Mouse (Mus musculus): ENCODE results near the gene Arid1b. TPM values are rescaled to one million over a fixed set of nuclear protein-coding genes. Genes with fewer than 3 reads are reported as not detected.
"Not testable (repeated sequence)": the region's sequence is repeated elsewhere in the genome, so short reads cannot be mapped to it uniquely, and the experiment has no call there.

Gene Arid1b
- polyA plus RNA-seq, 1 experiment from 2014 or later = 4.8 TPM

GRCm38 (mm10) chr17:5084139-5084538, 90.0 kb downstream of the Arid1b start:
- no peaks in the 10 kb centered on the region for H3K27me3 ChIP-seq (replicated peaks; ENCODE audit: control insufficient read depth, insufficient read depth, low read length)

GRCm38 (mm10) chr17:5085004-5085403, 90.9 kb downstream of the Arid1b start:
- Histone ChIP-seq H3K4me2 (replicated peaks; ENCODE audit: low read depth) (no peak overlapping the region), H3K36me3 (ENCODE audit: control insufficient read depth, insufficient read depth) (no peaks in the 10 kb centered on the region; the same call in 1 of the 2 replicates), H3K9me3 (ENCODE audit: control insufficient read depth) (no peaks in the 10 kb centered on the region), H3K4me1 (replicated peaks; ENCODE audit: control insufficient read depth, insufficient read depth, low read length) (peaks cover 9% of the 10 kb centered on the region), H3K27ac (ENCODE audit: low read depth, low read length) (no peak overlapping the region), H3K4me3 (ENCODE audit: low read depth, low read length) (no peak overlapping the region), H3K27me3 (replicated peaks; ENCODE audit: control insufficient read depth, insufficient read depth, low read length) (no peaks in the 10 kb centered on the region), H3K9ac (ENCODE audit: low read depth, low read length) (no peak overlapping the region)
- no peak for ATAC-seq
- WGBS = 51% methylated on average over 6 of the region's 6 CpGs
- no peak for TF ChIP-seq CTCF (IDR thresholded peaks at IDR 0.05; ENCODE audit: low read depth)

More at GRCm38 (mm10) chr17:5084139-5084538, 90.0 kb downstream of the Arid1b start:
- no peak for ATAC-seq
- no peak for TF ChIP-seq CTCF (IDR thresholded peaks at IDR 0.05; ENCODE audit: low read depth)
- Histone ChIP-seq H3K36me3 (ENCODE audit: control insufficient read depth, insufficient read depth) (no peaks in the 10 kb centered on the region; the same call in 1 of the 2 replicates), H3K9me3 (ENCODE audit: control insufficient read depth) (no peaks in the 10 kb centered on the region), H3K27ac (ENCODE audit: low read depth, low read length) (no peak overlapping the region), H3K9ac (ENCODE audit: low read depth, low read length) (no peak overlapping the region), H3K4me2 (replicated peaks; ENCODE audit: low read depth) (no peak overlapping the region), H3K4me3 (ENCODE audit: low read depth, low read length) (no peak overlapping the region), H3K4me1 (replicated peaks; ENCODE audit: control insufficient read depth, insufficient read depth, low read length) (peaks cover 4% of the 10 kb centered on the region)
- 70% methylated on average over 8 of the region's 8 CpGs for WGBS

- Histone ChIP-seq H3K9ac (ENCODE audit: low read depth, low read length) (no peak overlapping the region), H3K27me3 (replicated peaks; ENCODE audit: control insufficient read depth, insufficient read depth, low read length) (no peaks in the 10 kb centered on the region), H3K4me1 (replicated peaks; ENCODE audit: control insufficient read depth, insufficient read depth, low read length) (peaks cover 13% of the 10 kb centered on the region), H3K27ac (ENCODE audit: low read depth, low read length) (no peak overlapping the region; the same call in 1 of the 2 replicates), H3K4me3 (ENCODE audit: low read depth, low read length) (no peak overlapping the region), H3K4me2 (replicated peaks; ENCODE audit: low read depth) (no peak overlapping the region), H3K36me3 (ENCODE audit: control insufficient read depth, insufficient read depth) (no peaks in the 10 kb centered on the region; the same call in 1 of the 2 replicates), H3K9me3 (ENCODE audit: control insufficient read depth) (no peaks in the 10 kb centered on the region)
- TF ChIP-seq CTCF (IDR thresholded peaks at IDR 0.05; ENCODE audit: low read depth) = no peak
- 44% methylated on average over 5 of the region's 5 CpGs for WGBS
- peak; percentile 31; the same call in 1 of the 2 replicates for ATAC-seq
Observed at GRCm38 (mm10) chr17:5085942-5086341, 91.8 kb downstream of the Arid1b start.

GRCm38 (mm10) chr17:5088241-5088640, 94.1 kb downstream of the Arid1b start:
- peaks cover 15% of the 10 kb centered on the region for H3K4me1 ChIP-seq (replicated peaks; ENCODE audit: control insufficient read depth, insufficient read depth, low read length)
- H3K27me3 ChIP-seq (replicated peaks; ENCODE audit: control insufficient read depth, insufficient read depth, low read length); H3K36me3 ChIP-seq (ENCODE audit: control insufficient read depth, insufficient read depth); H3K4me2 ChIP-seq (replicated peaks; ENCODE audit: low read depth); H3K9ac ChIP-seq (ENCODE audit: low read depth, low read length); H3K4me3 ChIP-seq (ENCODE audit: low read depth, low read length); H3K9me3 ChIP-seq (ENCODE audit: control insufficient read depth); ATAC-seq; H3K27ac ChIP-seq (ENCODE audit: low read depth, low read length): not testable (repeated sequence)
- 75% methylated on average over 2 of the region's 2 CpGs for WGBS

- WGBS = 32% methylated on average over 5 of the region's 5 CpGs
- Histone ChIP-seq H3K9ac (ENCODE audit: low read depth, low read length) (no peak overlapping the region), H3K27me3 (replicated peaks; ENCODE audit: control insufficient read depth, insufficient read depth, low read length) (no peaks in the 10 kb centered on the region), H3K9me3 (ENCODE audit: control insufficient read depth) (no peaks in the 10 kb centered on the region), H3K4me1 (replicated peaks; ENCODE audit: control insufficient read depth, insufficient read depth, low read length) (peaks cover 15% of the 10 kb centered on the region), H3K27ac (ENCODE audit: low read depth, low read length) (no peak overlapping the region), H3K4me3 (ENCODE audit: low read depth, low read length) (no peak overlapping the region), H3K4me2 (replicated peaks; ENCODE audit: low read depth) (no peak overlapping the region), H3K36me3 (ENCODE audit: control insufficient read depth, insufficient read depth) (no peaks in the 10 kb centered on the region)
- TF ChIP-seq CTCF (IDR thresholded peaks at IDR 0.05; ENCODE audit: low read depth) = no peak
- ATAC-seq = no peak
Observed at GRCm38 (mm10) chr17:5088822-5089221, 94.7 kb downstream of the Arid1b start.

GRCm38 (mm10) chr17:5089541-5089940, 95.4 kb downstream of the Arid1b start:
- Histone ChIP-seq H3K9ac (ENCODE audit: low read depth, low read length) (no peak overlapping the region), H3K9me3 (ENCODE audit: control insufficient read depth) (no peaks in the 10 kb centered on the region), H3K4me3 (ENCODE audit: low read depth, low read length) (no peak overlapping the region), H3K27ac (ENCODE audit: low read depth, low read length) (0 out of 2 replicates have a peak overlapping the region, but pooled peaks have one; percentile 36), H3K4me1 (replicated peaks; ENCODE audit: control insufficient read depth, insufficient read depth, low read length) (peaks cover 15% of the 10 kb centered on the region), H3K36me3 (ENCODE audit: control insufficient read depth, insufficient read depth) (no peaks in the 10 kb centered on the region), H3K4me2 (replicated peaks; ENCODE audit: low read depth) (peak overlapping the region; percentile 42), H3K27me3 (replicated peaks; ENCODE audit: control insufficient read depth, insufficient read depth, low read length) (no peaks in the 10 kb centered on the region)
- no peak for TF ChIP-seq CTCF (IDR thresholded peaks at IDR 0.05; ENCODE audit: low read depth)
- WGBS = 15% methylated on average over 12 of the region's 12 CpGs
- ATAC-seq = peak; percentile 63

GRCm38 (mm10) chr17:5091490-5091889, 97.4 kb downstream of the Arid1b start:
- whole genome bisulfite sequencing = 69% methylated on average over 16 of the region's 16 CpGs
- H3K27ac ChIP-seq (ENCODE audit: low read depth, low read length) = no peak overlapping the region
- no peak for ATAC-seq

More at GRCm38 (mm10) chr17:5091490-5091889, 97.4 kb downstream of the Arid1b start:
- no peak for TF ChIP-seq CTCF (IDR thresholded peaks at IDR 0.05; ENCODE audit: low read depth)
- Histone ChIP-seq H3K4me1 (replicated peaks; ENCODE audit: control insufficient read depth, insufficient read depth, low read length) (peaks cover 11% of the 10 kb centered on the region; the same call in 1 of the 2 replicates), H3K36me3 (ENCODE audit: control insufficient read depth, insufficient read depth) (no peaks in the 10 kb centered on the region; the same call in 1 of the 2 replicates), H3K27me3 (replicated peaks; ENCODE audit: control insufficient read depth, insufficient read depth, low read length) (no peaks in the 10 kb centered on the region), H3K9ac (ENCODE audit: low read depth, low read length) (no peak overlapping the region), H3K4me2 (replicated peaks; ENCODE audit: low read depth) (no peak overlapping the region), H3K9me3 (ENCODE audit: control insufficient read depth) (no peaks in the 10 kb centered on the region), H3K4me3 (ENCODE audit: low read depth, low read length) (no peak overlapping the region)

Data from intestine, postnatal 0 days (tissue).